ENCODE assay signal across 8 mouse cellular contexts in the genomic region with DNA sequence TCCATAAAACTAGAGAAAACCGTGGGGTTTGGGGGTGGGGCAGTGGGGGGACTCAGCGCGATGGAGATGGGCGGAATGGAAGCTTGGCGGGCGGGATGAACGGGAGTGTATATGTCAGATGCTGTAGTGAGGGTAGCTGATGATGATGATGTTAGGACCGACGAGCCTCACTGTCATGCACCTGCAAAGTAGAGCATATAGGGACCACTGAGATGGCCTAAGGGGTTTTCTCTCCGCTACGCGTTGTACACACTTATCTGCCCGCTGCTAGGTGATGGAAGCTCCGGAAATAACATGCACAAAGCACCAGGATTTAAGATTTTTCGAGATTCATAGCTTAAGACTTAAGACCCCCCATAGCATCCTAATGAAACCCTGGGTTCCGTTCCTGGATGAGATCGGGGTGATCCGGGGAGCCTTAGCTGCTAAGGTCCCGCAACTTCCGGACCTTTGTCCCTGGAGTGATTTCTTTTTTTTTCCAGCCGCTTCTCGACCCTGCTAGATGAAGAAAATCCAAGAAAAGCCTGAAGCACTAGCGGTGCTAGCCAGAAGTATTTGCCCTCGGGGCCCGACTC. TPM values are rescaled to one million over a fixed set of nuclear protein-coding genes. Genes with fewer than 3 reads are reported as not detected.
A peak's percentile ranks its signal among the peaks of the same experiment; 100 is the strongest.
DNase-seq lines count a peak whose midpoint lies in the region; ATAC-seq and TF ChIP-seq lines count a peak whose summit lies in the region.

No protein-coding gene starts in this region.

- peak overlapping the region; percentile 94 for H3K27ac ChIP-seq in spleen, adult 2 months (ENCODE audit: insufficient read depth, low read length)
- H3K27ac ChIP-seq in liver, embryonic 14.5 days = peak overlapping the region; percentile 97

- no peaks in the 10 kb centered on the region for H3K9me3 ChIP-seq in liver, embryonic 14.5 days (ENCODE audit: control insufficient read depth, low read length)

- ATAC-seq in liver, embryonic 14.5 days (ENCODE audit: insufficient read depth) = no peak

- H3K9ac ChIP-seq in liver, embryonic 14.5 days (replicated peaks) = peak overlapping the region; percentile 94

- peak; percentile 35 for DNase-seq in cerebellum, adult 8-10 months
- no peak for DNase-seq in cerebellum, postnatal 10 days
- DNase-seq in spleen, adult 2 months (ENCODE audit: low read depth in 1 of 2, low spot score in 2 of 2) = peak in 1 of 2 experiments; percentile 11
- no peak for DNase-seq in spleen, postnatal 36 days (ENCODE audit: low spot score in 2 of 2)
- no peak for DNase-seq in liver, embryonic 14.5 days (ENCODE audit: low read depth in 3 of 3, low spot score in 3 of 3)
- DNase-seq in yolk sac, embryonic 10.5 days (ENCODE audit: low spot score) = peak; percentile 48
- DNase-seq in adrenal gland, postnatal 4 days (ENCODE audit: low spot score in 2 of 2) = no peak
- no peak for DNase-seq in kidney, adult 18-20 months

- under 1% methylated on average over 25 of the region's 25 CpGs for WGBS in spleen, adult 2 months
- WGBS in liver, embryonic 14.5 days (ENCODE audit: insufficient replicate concordance) = under 1% methylated on average over 25 of the region's 25 CpGs

- TF ChIP-seq POLR2A in spleen, adult 2 months (IDR thresholded peaks at IDR 0.05; ENCODE audit: low read depth, low read length) = no peak

- no peak for TF ChIP-seq EP300 in liver, embryonic 14.5 days (IDR thresholded peaks at IDR 0.05; ENCODE audit: low read depth)

- no peaks in the 10 kb centered on the region for H3K36me3 ChIP-seq in spleen, adult 2 months (ENCODE audit: control insufficient read depth, insufficient read depth, low read length)
- H3K36me3 ChIP-seq in liver, embryonic 14.5 days (replicated peaks; ENCODE audit: control insufficient read depth, insufficient read depth, low read depth) = peaks cover 8% of the 10 kb centered on the region

- no peak for TF ChIP-seq CTCF in spleen, adult 2 months (IDR thresholded peaks at IDR 0.05; ENCODE audit: extremely low read depth, insufficient read depth, insufficient read length, insufficient replicate concordance)
- no peak for TF ChIP-seq CTCF in liver, embryonic 14.5 days (IDR thresholded peaks at IDR 0.05; ENCODE audit: low read depth)

- peaks cover 10% of the 10 kb centered on the region; the same call in 1 of the 2 replicates for H3K4me1 ChIP-seq in spleen, adult 2 months (ENCODE audit: control insufficient read depth, insufficient read depth, insufficient read length)
- peaks cover 48 to 60% of the 10 kb centered on the region in 2 experiments for H3K4me1 ChIP-seq in liver, embryonic 14.5 days (replicated peaks; ENCODE audit: control insufficient read depth in 2 of 2, insufficient read depth in 2 of 2, low read length in 1 of 2)

- H3K4me2 ChIP-seq in liver, embryonic 14.5 days (ENCODE audit: low read depth) = peak overlapping the region; percentile 84

- H3K4me3 ChIP-seq in spleen, adult 2 months (ENCODE audit: extremely low read depth, insufficient read depth, insufficient read length) = peak overlapping the region; percentile 77
- peak overlapping the region; percentile 89 to 100 for H3K4me3 ChIP-seq in liver, embryonic 14.5 days (ENCODE audit: insufficient read depth in 1 of 2, low read depth in 2 of 2, low read length in 2 of 2)

- H3K27me3 ChIP-seq in spleen, adult 2 months (ENCODE audit: control insufficient read depth, insufficient read depth, low read length) = no peaks in the 10 kb centered on the region
- H3K27me3 ChIP-seq in liver, embryonic 14.5 days (ENCODE audit: control insufficient read depth, insufficient read depth, low read length) = no peaks in the 10 kb centered on the region

RNA-seq across cellular contexts. Expression of a gene that starts 0.5 kb away (rescaled TPM):
- 105 and 144 TPM in 2 replicates for polyA plus RNA-seq in spleen, adult 2 months (2012; rRNA removed)
- 68.7 and 76.7 TPM in 2 replicates for polyA plus RNA-seq in liver, embryonic 14.5 days (2012; rRNA removed)
- polyA plus RNA-seq in liver, embryonic 14.5 days (2014; fragmentation: Nextera tagmentation; extraction: Ambion mirVana) = 61.2 and 66.4 TPM in 2 replicates
- total RNA-seq in adrenal gland, postnatal 4 days (2021) = 100 to 1,000 TPM in 1 of 2 experiments, 10 to 100 TPM in 1; 92.4 to 101 TPM

RNA-seq across cellular contexts. Expression of a gene that starts 0.6 kb away (rescaled TPM):
- polyA plus RNA-seq in spleen, adult 2 months (2012; rRNA removed) = 15.6 and 21.3 TPM in 2 replicates
- 10.8 and 12.7 TPM in 2 replicates for polyA plus RNA-seq in liver, embryonic 14.5 days (2012; rRNA removed)
- 14.8 and 16.1 TPM in 2 replicates for polyA plus RNA-seq in liver, embryonic 14.5 days (2014; fragmentation: Nextera tagmentation; extraction: Ambion mirVana)
- 10 to 100 TPM; 13.0 to 13.1 TPM for total RNA-seq in adrenal gland, postnatal 4 days (2021)

RNA-seq across cellular contexts. Expression of a gene that starts 20.7 kb away (rescaled TPM):
- polyA plus RNA-seq in spleen, adult 2 months (2012; rRNA removed) = 1.1 and 1.2 TPM in 2 replicates
- 1.0 TPM in 2 replicates for polyA plus RNA-seq in liver, embryonic 14.5 days (2012; rRNA removed)
- 0.13 and 0.14 TPM in 2 replicates for polyA plus RNA-seq in liver, embryonic 14.5 days (2014; fragmentation: Nextera tagmentation; extraction: Ambion mirVana)
- total RNA-seq in adrenal gland, postnatal 4 days (2021) = 1 to 10 TPM; 9.4 to 9.6 TPM

RNA-seq across cellular contexts. Expression of a gene that starts 25.1 kb away (rescaled TPM):
- 10.7 and 11.2 TPM in 2 replicates for polyA plus RNA-seq in spleen, adult 2 months (2012; rRNA removed)
- polyA plus RNA-seq in liver, embryonic 14.5 days (2012; rRNA removed) = 20.6 and 25.2 TPM in 2 replicates
- polyA plus RNA-seq in liver, embryonic 14.5 days (2014; fragmentation: Nextera tagmentation; extraction: Ambion mirVana) = 21.3 and 29.8 TPM in 2 replicates
- 10 to 100 TPM; 74.6 to 83.4 TPM for total RNA-seq in adrenal gland, postnatal 4 days (2021)

RNA-seq across cellular contexts. Expression of a gene that starts 31.7 kb away (rescaled TPM):
- polyA plus RNA-seq in spleen, adult 2 months (2012; rRNA removed) = 0.29 and 0.31 TPM in 2 replicates
- polyA plus RNA-seq in liver, embryonic 14.5 days (2012; rRNA removed) = 0.03 TPM in 2 replicates
- polyA plus RNA-seq in liver, embryonic 14.5 days (2014; fragmentation: Nextera tagmentation; extraction: Ambion mirVana) = 0.01 TPM in 2 replicates
- total RNA-seq in adrenal gland, postnatal 4 days (2021) = 1 to 10 TPM; 1.1 to 1.7 TPM

Comparison
In these comparisons a context has a peak if more than half of its experiments do, and no peak if none do; other contexts are left out.
1. DNase-seq: peak in cerebellum, adult 8-10 months (single experiment) and yolk sac, embryonic 10.5 days (single experiment); none in cerebellum, postnatal 10 days (0 of 2), spleen, postnatal 36 days (0 of 2), liver, embryonic 14.5 days (0 of 3), adrenal gland, postnatal 4 days (0 of 2) and kidney, adult 18-20 months (single experiment).